Mouse (Mus musculus) myocyte (in vitro differentiated cells): ENCODE measurements around the gene Tiam1.

ENCODE experiments used
- CEBPB ChIP-seq: IDR thresholded peaks from 2 replicates; pipeline ENCODE4 v1.6.1; 2011; ENCODE audit warnings: mild to moderate bottlenecking, moderate library complexity; ENCODE audit not compliant: poor library complexity, insufficient read depth, severe bottlenecking
- E2F4 ChIP-seq: IDR thresholded peaks from one replicate; pipeline ENCODE4 v1.6.1; 2011; ENCODE audit warnings: mild to moderate bottlenecking, control low read depth, moderate library complexity; ENCODE audit not compliant: insufficient read depth
- MYOD1 ChIP-seq, 3 experiments: IDR thresholded peaks; one replicate each; pipeline ENCODE4 v1.6.1; 2011; ENCODE audit warnings: control low read depth in 2 of 3, low read depth in 2 of 3, mild to moderate bottlenecking in 2 of 3, moderate library complexity in 1 of 3; ENCODE audit not compliant: insufficient read length in 2 of 3, control insufficient read depth in 1 of 3
- POLR2A ChIP-seq: IDR thresholded peaks from one replicate; pipeline ENCODE4 v1.6.1; 2011; ENCODE audit warnings: low read depth, mild to moderate bottlenecking, control low read depth, moderate library complexity; ENCODE audit not compliant: insufficient read length
- POLR2AphosphoS2 ChIP-seq: IDR thresholded peaks from one replicate; pipeline ENCODE4 v1.6.1; 2011; ENCODE audit warnings: low read depth, control low read depth; ENCODE audit not compliant: insufficient read length
- TCF12 ChIP-seq: IDR thresholded peaks from one replicate; pipeline ENCODE4 v1.6.1; 2011; ENCODE audit warnings: mild to moderate bottlenecking, control low read depth; ENCODE audit not compliant: poor library complexity, insufficient read depth, severe bottlenecking
- USF1 ChIP-seq: IDR thresholded peaks from one replicate; pipeline ENCODE4 v1.6.1; 2011; ENCODE audit warnings: low read depth, mild to moderate bottlenecking, control low read depth, moderate library complexity

DNA sequence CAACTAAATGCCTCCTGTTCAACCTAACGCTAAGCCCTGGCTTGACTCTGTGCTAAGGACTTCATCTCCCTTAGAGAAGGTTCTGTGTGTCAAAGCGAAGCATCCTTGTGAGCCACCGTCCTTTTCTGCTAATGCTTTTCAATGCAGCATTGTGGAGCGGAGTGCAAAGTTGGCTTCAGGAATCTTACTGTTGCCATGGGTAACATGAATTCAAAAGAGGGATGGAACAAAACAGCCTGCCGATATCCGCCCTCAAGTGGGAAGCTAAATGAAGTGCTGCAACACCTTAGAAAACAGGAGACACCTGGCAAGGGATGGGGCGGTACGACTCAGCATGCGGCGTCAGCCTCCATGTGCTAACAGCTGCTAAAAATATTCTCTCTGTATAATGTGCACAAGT lies 32.9 kb upstream of the Tiam1 start:
- no peak for TF ChIP-seq POLR2AphosphoS2
- TF ChIP-seq MYOD1 (IDR thresholded peaks at IDR 0.05; ENCODE audit: control insufficient read depth in 1 of 3, insufficient read length in 2 of 3, low read depth in 2 of 3), result no peak
- no peak for TF ChIP-seq TCF12
- no peak for TF ChIP-seq USF1
- TF ChIP-seq CEBPB, result no peak
- TF ChIP-seq POLR2A, result no peak
- no peak for TF ChIP-seq E2F4
